Mouse (Mus musculus): ENCODE results near the gene Myo18a.

- TF ChIP-seq POLR2A (IDR thresholded peaks at IDR 0.05; ENCODE audit: low read depth, low read length) (no peak), CTCF (conservative IDR thresholded peaks at IDR 0.05; ENCODE audit: insufficient read depth, insufficient read length, low read depth, low read length) (no peak)
These were observed 104.5 kb downstream of the Myo18a start for GRCm38 (mm10) chr11:77867419-77868083.

Data from kidney, adult 2 months (tissue).